Mouse (Mus musculus) CH12.LX (cell line): ENCODE data around the gene D230025D16Rik. TPM values are rescaled to one million over a fixed set of nuclear protein-coding genes. Genes with fewer than 3 reads are reported as not detected.

ENCODE experiments used
- DNase-seq: peaks from one replicate; pipeline ENCODE4 v3.0.0-alpha.2; 2013; ENCODE audit errors: extremely low read depth
- H3K27ac ChIP-seq: 2 replicates; pipeline ENCODE4 v1.5.1; 2012; ENCODE audit warnings: low read depth, mild to moderate bottlenecking, control low read depth, moderate library complexity; ENCODE audit not compliant: insufficient read depth
- H3K27me3 ChIP-seq: replicated peaks from 2 replicates; pipeline ENCODE3; 2012; ENCODE audit warnings: inconsistent platforms
- H3K36me3 ChIP-seq, 2 experiments: replicated peaks in 1 of 2; 2 replicates each; pipeline versions ENCODE3 to v1.6.1; 2012; ENCODE audit warnings: inconsistent platforms in 1 of 2, low read length in 1 of 2, mild to moderate bottlenecking in 1 of 2, mixed read lengths in 1 of 2, moderate library complexity in 1 of 2; ENCODE audit not compliant: control insufficient read depth in 1 of 2, insufficient read depth in 1 of 2
- H3K4me1 ChIP-seq, 2 experiments: 2 replicates each; pipeline ENCODE4 v1.6.1; 2012; ENCODE audit warnings: inconsistent platforms in 1 of 2, moderate library complexity in 1 of 2; ENCODE audit not compliant: insufficient read depth in 2 of 2, control insufficient read depth in 1 of 2
- H3K4me2 ChIP-seq: 2 replicates; pipeline ENCODE4 v1.6.1; 2012; ENCODE audit warnings: low read depth, mild to moderate bottlenecking, control low read depth; ENCODE audit not compliant: poor library complexity, insufficient read depth, severe bottlenecking
- H3K4me3 ChIP-seq, 3 experiments: fragments of 150-350 bp in 1 of 3; sonication (generic) in 1 of 3; replicated peaks in 1 of 3; 2 replicates each; pipeline versions ENCODE3 to v1.5.1; 2011 to 2012; ENCODE audit warnings: low read depth in 2 of 3, low read length in 2 of 3, mild to moderate bottlenecking in 2 of 3, moderate library complexity in 2 of 3, control low read depth in 1 of 3, improper control_type of control experiment in 1 of 3, inconsistent platforms in 1 of 3, mixed read lengths in 1 of 3; ENCODE audit not compliant: poor library complexity in 1 of 3
- H3K79me2 ChIP-seq: replicated peaks from 2 replicates; pipeline ENCODE4 v1.6.1; 2012; ENCODE audit warnings: mild to moderate bottlenecking, moderate library complexity; ENCODE audit not compliant: control insufficient read depth, poor library complexity, insufficient read depth, severe bottlenecking; ENCODE audit errors: extremely low read depth
- H3K9ac ChIP-seq: 2 replicates; pipeline ENCODE4 v1.6.1; 2012; ENCODE audit warnings: low read depth, mild to moderate bottlenecking, control low read depth, moderate library complexity; ENCODE audit not compliant: insufficient read depth
- H3K9me3 ChIP-seq: replicated peaks from 2 replicates; pipeline ENCODE3; 2012; ENCODE audit warnings: low read length, inconsistent platforms, mixed read lengths
- CHD1 ChIP-seq: IDR thresholded peaks from 2 replicates; pipeline ENCODE4 v1.6.1; 2012; ENCODE audit warnings: low read depth, low read length, improper control_type of control experiment, inconsistent platforms
- CTCF ChIP-seq, 2 experiments: IDR thresholded peaks in 1 of 2; conservative IDR thresholded peaks in 1 of 2; 2 replicates each; pipeline ENCODE4 v1.5.1; 2011 to 2012; ENCODE audit warnings: low read depth in 2 of 2, low read length in 2 of 2, improper control_type of control experiment in 1 of 2, inconsistent platforms in 1 of 2, mild to moderate bottlenecking in 1 of 2, moderate library complexity in 1 of 2
- ELF1 ChIP-seq: IDR thresholded peaks from 2 replicates; pipeline ENCODE4 v1.6.1; 2014; ENCODE audit warnings: low read depth, mild to moderate bottlenecking, inconsistent platforms, low read length, improper control_type of control experiment
- EP300 ChIP-seq: IDR thresholded peaks from 2 replicates; pipeline ENCODE4 v1.6.1; 2011; ENCODE audit warnings: low read length, improper control_type of control experiment
- ETS1 ChIP-seq: conservative IDR thresholded peaks from 2 replicates; pipeline ENCODE4 v1.6.1; 2012; ENCODE audit warnings: low read depth, mild to moderate bottlenecking, inconsistent platforms, low read length, improper control_type of control experiment, moderate library complexity
- GABPA ChIP-seq: IDR thresholded peaks from 2 replicates; pipeline ENCODE4 v1.6.1; 2012; ENCODE audit warnings: low read depth, low read length, improper control_type of control experiment, inconsistent platforms; ENCODE audit not compliant: insufficient replicate concordance
- KAT2A ChIP-seq: IDR thresholded peaks from 2 replicates; pipeline ENCODE4 v1.6.1; 2012; ENCODE audit warnings: low read length, improper control_type of control experiment, inconsistent platforms; ENCODE audit not compliant: insufficient replicate concordance
- MAFK ChIP-seq: IDR thresholded peaks from 2 replicates; pipeline ENCODE4 v1.6.1; 2011; ENCODE audit warnings: low read length, improper control_type of control experiment; ENCODE audit not compliant: insufficient replicate concordance
- MAZ ChIP-seq: IDR thresholded peaks from 2 replicates; pipeline ENCODE4 v1.6.1; 2012; ENCODE audit warnings: low read depth, mild to moderate bottlenecking, inconsistent platforms, low read length, improper control_type of control experiment, moderate library complexity
- MXI1 ChIP-seq: IDR thresholded peaks from 2 replicates; pipeline ENCODE4 v1.6.1; 2011; ENCODE audit warnings: mild to moderate bottlenecking, low read depth, low read length, improper control_type of control experiment
- PAX5 ChIP-seq: IDR thresholded peaks from 2 replicates; pipeline ENCODE4 v1.6.1; 2012; ENCODE audit warnings: low read length, inconsistent platforms, mixed read lengths
- POLR2AphosphoS2 ChIP-seq: IDR thresholded peaks from 2 replicates; pipeline ENCODE4 v1.6.1; 2011; ENCODE audit warnings: low read depth, low read length, improper control_type of control experiment
- RAD21 ChIP-seq: IDR thresholded peaks from 2 replicates; pipeline ENCODE4 v1.6.1; 2011; ENCODE audit warnings: low read depth, mild to moderate bottlenecking, low read length, improper control_type of control experiment, moderate library complexity
- SIN3A ChIP-seq: IDR thresholded peaks from 2 replicates; pipeline ENCODE4 v1.6.1; 2012; ENCODE audit warnings: low read length, improper control_type of control experiment, inconsistent platforms
- TBP ChIP-seq: conservative IDR thresholded peaks from 2 replicates; pipeline ENCODE4 v1.6.1; 2011; ENCODE audit warnings: low read depth, low read length, improper control_type of control experiment
- UBTF ChIP-seq: IDR thresholded peaks from 2 replicates; pipeline ENCODE4 v1.6.1; 2012; ENCODE audit warnings: low read depth, mild to moderate bottlenecking, inconsistent platforms, low read length, improper control_type of control experiment, moderate library complexity
- ZKSCAN1 ChIP-seq: IDR thresholded peaks from 2 replicates; pipeline ENCODE4 v1.6.1; 2012; ENCODE audit warnings: low read depth, inconsistent platforms, low read length, improper control_type of control experiment, borderline replicate concordance
- ZMIZ1 ChIP-seq: IDR thresholded peaks from 2 replicates; pipeline ENCODE4 v1.6.1; 2012; ENCODE audit warnings: low read depth, mild to moderate bottlenecking, inconsistent platforms, low read length, improper control_type of control experiment
- dilution Hi-C: fragments of 300-500 bp; cut with MboI; formaldehyde crosslinking; loops from 2 replicates; pipeline ENCODE4 v1.14.3; 2020; ENCODE audit warnings: low sequenced_read_pairs; ENCODE audit not compliant: extremely low pct_unique_long_range_greater_than_20kb, extremely low pct_ligation_motif_present
- in situ Hi-C: fragments of 300-500 bp; cut with MboI; formaldehyde crosslinking; loops from 3 replicates; pipeline ENCODE4 v1.14.3; 2019; ENCODE audit warnings: low sequenced_read_pairs, low pct_ligation_motif_present, low pct_unique_long_range_greater_than_20kb, mixed read lengths
- polyA plus RNA-seq: library from polyadenylated mRNA; unstranded; fragments of >175 nt; gene quantifications from 2 replicates; pipeline ENCODE4 v1.2.1, GENCODE M21; 2012; ENCODE audit warnings: low read depth; ENCODE audit not compliant: insufficient read length
- total RNA-seq, 2 experiments: library from RNA; depleted of rRNA; stranded (reverse); fragments of 300-350 nt in 1 of 2; fragments of >200 nt in 1 of 2; gene quantifications; 2 replicates each; pipeline ENCODE4 v1.2.3; 2012 to 2014

The D230025D16Rik gene
- total and polyA plus RNA-seq, 3 experiments, result 10.7 to 21.5 (median 14.0) TPM

DNA sequence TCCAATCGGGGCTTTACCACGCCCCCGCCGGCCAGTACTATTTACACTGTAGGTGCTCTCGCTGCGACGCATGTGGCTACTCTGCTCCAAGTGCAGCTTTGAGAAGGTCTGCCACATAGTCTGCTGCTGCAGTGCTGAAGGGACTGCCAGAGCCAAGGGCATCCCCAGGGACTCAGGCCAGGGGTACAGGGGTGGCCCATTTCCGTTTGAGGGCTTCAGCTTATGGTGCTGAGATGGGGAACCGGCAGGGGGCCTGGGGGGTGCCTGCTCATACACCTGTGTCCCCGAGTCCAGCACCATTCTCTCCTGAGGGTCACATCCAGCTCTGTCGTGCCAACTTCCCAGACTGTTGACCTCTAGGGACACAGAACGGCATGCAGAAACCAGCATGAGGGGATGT lies 60.6 kb downstream of the D230025D16Rik start:
- in situ Hi-C loops, result loop anchor here (10.0 kb wide), 1 partner anchor 161 kb away; no protein-coding TSS in a partner anchor
- no peak overlapping the region for H3K4me2 ChIP-seq
- dilution Hi-C loops, result no loop called here
- TF ChIP-seq SIN3A (no peak), MAFK (no peak), GABPA (no peak), ZKSCAN1 (no peak)
- TF ChIP-seq, all 38 proteins: peak for 0
- Histone ChIP-seq H3K79me2 (no peaks in the 10 kb centered on the region), H3K36me3 (peaks cover 13 to 50% of the 10 kb centered on the region in 2 experiments), H3K4me1 (peaks cover 5 to 23% of the 10 kb centered on the region in 2 experiments), H3K9ac (no peak overlapping the region), H3K4me3 (no peak overlapping the region), H3K27me3 (no peaks in the 10 kb centered on the region), H3K9me3 (no peaks in the 10 kb centered on the region), H3K27ac (no peak overlapping the region)
- DNase-seq, result no peak

- H3K4me1 ChIP-seq, result peaks cover 5 to 23% of the 10 kb centered on the region in 2 experiments
- H3K4me3 ChIP-seq, result no peak overlapping the region
- no peak overlapping the region for H3K9ac ChIP-seq
- H3K9me3 ChIP-seq, result no peaks in the 10 kb centered on the region
- in situ Hi-C loops, result loop anchor here (10.0 kb wide), 1 partner anchor 162 kb away; no protein-coding TSS in a partner anchor
- no peaks in the 10 kb centered on the region for H3K79me2 ChIP-seq
- dilution Hi-C loops, result no loop called here
- no peak for DNase-seq
- TF ChIP-seq MAZ, result no peak
- TF ChIP-seq ETS1, result no peak
- TF ChIP-seq CHD1, result no peak
- no peak for TF ChIP-seq TBP
- no peak for TF ChIP-seq EP300
- TF ChIP-seq MXI1, result no peak
- peak; percentile 33 for TF ChIP-seq RAD21
- no peak for TF ChIP-seq SIN3A
- peak in 1 of 2 experiments; percentile 52; a peak in 2 of 4 replicates for TF ChIP-seq CTCF (conservative IDR thresholded peaks at IDR 0.05 in 1 of 2, IDR thresholded peaks at IDR 0.05 in 1 of 2; ENCODE audit: low read depth in 2 of 2, low read length in 2 of 2)
- no peak for TF ChIP-seq ZMIZ1
- TF ChIP-seq ELF1, result no peak
- TF ChIP-seq PAX5, result no peak
- TF ChIP-seq UBTF, result no peak
- TF ChIP-seq KAT2A, result no peak
- TF ChIP-seq POLR2AphosphoS2, result no peak
- peaks cover 13 to 40% of the 10 kb centered on the region in 2 experiments for H3K36me3 ChIP-seq
- H3K4me2 ChIP-seq, result no peak overlapping the region
- no peaks in the 10 kb centered on the region for H3K27me3 ChIP-seq
- no peak overlapping the region for H3K27ac ChIP-seq
These were observed 62.0 kb downstream of the D230025D16Rik start for GRCm38 (mm10) chr8:105286907-105287306.
